Mouse (Mus musculus) heart, postnatal 0 days (tissue): ENCODE data around the gene Klk1b9.
"Not testable (repeated sequence)": the region's sequence is repeated elsewhere in the genome, so short reads cannot be mapped to it uniquely, and the experiment has no call there.

Experiments used
- CTCF ChIP-seq: IDR thresholded peaks from 2 replicates; pipeline ENCODE4 v1.5.1; 2016; ENCODE audit warnings: antibody characterized with exemption, control low read depth, low read depth
- EP300 ChIP-seq: IDR thresholded peaks from 2 replicates; pipeline ENCODE4 v1.6.1; 2016; ENCODE audit warnings: antibody characterized with exemption, low read depth

GRCm38 (mm10) chr7:44011868-44012267 lies 36.0 kb downstream of the Klk1b9 start, which contains the start of gene Klk1b26:
- not testable (repeated sequence) for TF ChIP-seq CTCF, EP300
